Mouse (Mus musculus) brown adipose tissue, adult 24 weeks (tissue): Measurements from ENCODE around the gene Synpo2. TPM values are rescaled to one million over a fixed set of nuclear protein-coding genes. Genes with fewer than 3 reads are reported as not detected.
"Not testable (repeated sequence)": the region's sequence is repeated elsewhere in the genome, so short reads cannot be mapped to it uniquely, and the experiment has no call there.

Source experiments
- H3K27ac ChIP-seq: fragments of 200-500 bp; replicated peaks from 2 replicates; pipeline ENCODE4 v1.5.1; 2012; ENCODE audit warnings: low read depth, mild to moderate bottlenecking, low read length
- H3K4me1 ChIP-seq: fragments of 200-500 bp; 2 replicates; pipeline ENCODE4 v1.6.1; 2012; ENCODE audit warnings: low read length, mixed read lengths; ENCODE audit not compliant: control insufficient read depth, insufficient read depth, insufficient read length
- H3K4me3 ChIP-seq: fragments of 200-500 bp; 2 replicates; pipeline ENCODE4 v1.5.1; 2012; ENCODE audit warnings: low read depth, mild to moderate bottlenecking, low read length, moderate library complexity; ENCODE audit not compliant: insufficient read depth
- polyA plus RNA-seq: library from polyadenylated mRNA; stranded (reverse); fragments of >200 nt; gene quantifications from 2 replicates; pipeline ENCODE4 v1.2.4, GENCODE M21; 2012; ENCODE audit not compliant: missing spikeins, insufficient read depth, insufficient read length

Synpo2 gene
- polyA plus RNA-seq, 1 experiment, result 7.4 TPM

DNA sequence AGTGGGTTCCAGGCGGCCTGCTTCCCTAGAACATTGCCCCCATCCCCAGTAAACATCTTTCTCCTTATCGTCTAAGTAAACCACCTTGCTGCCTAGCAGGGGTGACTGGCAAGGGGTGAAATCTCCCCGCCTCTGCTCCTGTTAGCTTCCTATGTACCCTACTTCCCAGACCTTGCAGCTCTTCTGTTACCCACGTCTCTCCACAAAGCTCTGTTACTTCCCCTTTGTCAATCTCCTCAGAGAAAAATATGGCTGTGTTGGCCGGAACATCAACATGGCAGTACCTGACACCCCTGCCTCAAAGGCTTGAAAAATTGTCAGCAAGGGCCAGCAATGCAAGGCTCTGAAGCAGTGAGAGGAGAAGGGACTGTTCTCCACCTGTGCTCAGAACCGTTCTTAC lies 94.9 kb downstream of the Synpo2 start:
- Histone ChIP-seq H3K4me1 (peaks cover 7% of the 10 kb centered on the region), H3K27ac (no peak overlapping the region)

GRCm38 (mm10) chr3:123140134-123140533 lies 95.8 kb downstream of the Synpo2 start:
- Histone ChIP-seq H3K27ac (no peak overlapping the region), H3K4me3 (no peak overlapping the region), H3K4me1 (peaks cover 7% of the 10 kb centered on the region)

More for the DNA sequence above, 94.9 kb downstream of the Synpo2 start:
- no peak overlapping the region for H3K4me3 ChIP-seq

GRCm38 (mm10) chr3:123139619-123140018 lies 96.3 kb downstream of the Synpo2 start:
- Histone ChIP-seq H3K27ac (no peak overlapping the region), H3K4me1 (peaks cover 7% of the 10 kb centered on the region), H3K4me3 (no peak overlapping the region)

DNA sequence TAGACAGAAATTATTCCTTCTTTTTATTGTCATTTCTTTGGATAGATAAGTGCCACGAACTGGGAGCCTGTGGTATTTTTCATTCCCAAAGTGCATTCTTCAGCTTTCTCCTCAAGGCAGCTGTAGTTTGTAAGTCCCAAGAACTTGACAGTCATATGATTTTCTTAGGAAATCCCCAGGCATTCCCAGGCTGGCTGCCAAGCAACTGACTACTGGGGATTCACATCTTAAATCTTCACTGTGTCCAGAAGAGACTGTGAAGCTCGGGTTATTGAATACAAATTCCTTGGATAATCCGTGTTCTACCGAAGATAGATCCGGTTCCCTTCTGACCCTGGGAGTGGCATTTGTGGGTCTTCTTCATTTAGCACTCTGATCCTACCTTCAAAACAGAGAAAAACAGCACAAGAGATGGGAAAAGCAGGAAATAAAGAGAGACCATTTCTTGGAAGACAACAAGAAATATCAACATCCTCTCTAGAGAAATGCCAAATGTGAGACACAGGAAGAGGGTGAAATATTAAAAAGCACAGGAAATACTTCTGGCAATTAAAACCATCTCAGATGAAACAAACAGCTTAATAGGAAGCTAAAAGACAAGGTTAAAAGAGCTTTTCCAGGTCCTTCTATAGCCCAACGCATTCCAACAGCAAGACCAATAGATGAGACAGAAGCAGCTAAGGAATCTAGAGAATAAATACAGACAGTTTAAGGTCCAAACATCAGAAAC lies 97.5 kb downstream of the Synpo2 start:
- peak overlapping the region; percentile 82 for H3K27ac ChIP-seq
- no peak overlapping the region for H3K4me3 ChIP-seq

GRCm38 (mm10) chr3:123132101-123132500 lies 103.8 kb downstream of the Synpo2 start:
- Histone ChIP-seq H3K4me1 (peaks cover 15% of the 10 kb centered on the region), H3K4me3 (no peak overlapping the region), H3K27ac (no peak overlapping the region; the same call in 1 of the 2 replicates)

More for the DNA sequence above, 97.5 kb downstream of the Synpo2 start:
- H3K4me1 ChIP-seq, result peaks cover 7% of the 10 kb centered on the region

GRCm38 (mm10) chr3:123131151-123131756 lies 104.7 kb downstream of the Synpo2 start:
- Histone ChIP-seq H3K27ac (peak overlapping the region; percentile 50), H3K4me3 (no peak overlapping the region), H3K4me1 (peaks cover 15% of the 10 kb centered on the region)

DNA sequence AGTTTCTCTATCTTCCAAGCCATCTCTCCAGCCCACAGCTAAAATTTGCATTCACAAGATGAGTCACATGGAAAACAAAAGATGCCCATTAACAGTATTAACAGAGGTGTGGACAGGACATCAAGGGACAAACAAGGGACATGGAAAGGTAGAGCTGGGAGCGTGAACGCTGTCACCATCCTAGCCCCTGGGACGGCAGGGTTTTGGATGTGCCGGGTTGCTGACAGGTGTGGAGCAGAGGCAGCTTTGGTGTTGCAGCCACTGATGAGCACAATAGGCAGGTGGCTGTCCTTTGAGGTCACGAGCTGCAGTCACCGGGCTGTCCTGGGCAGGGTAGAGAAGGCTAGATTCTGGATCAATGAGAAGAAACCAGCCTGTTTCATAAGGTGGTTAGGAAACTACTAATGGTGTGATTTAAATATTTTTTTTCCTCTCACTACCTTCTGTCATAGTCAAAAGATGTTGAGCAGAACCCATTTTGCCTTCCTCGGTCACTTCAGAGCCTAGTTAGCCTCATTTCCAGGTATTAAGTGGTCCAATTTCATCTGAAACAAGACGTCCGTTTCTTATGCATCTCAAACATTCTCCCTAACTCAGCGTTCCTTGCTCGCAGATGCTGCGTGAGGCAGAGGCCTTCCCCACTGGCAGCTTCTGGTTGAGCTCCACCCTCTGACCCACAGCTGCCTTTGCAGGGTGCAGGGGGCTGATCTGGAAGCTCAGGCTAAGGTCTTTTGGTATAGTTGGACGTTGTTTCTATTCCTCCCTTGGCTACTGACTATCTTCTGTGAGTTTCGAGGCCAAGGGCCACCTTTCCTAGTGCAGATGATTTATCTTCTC lies 105.4 kb downstream of the Synpo2 start:
- Histone ChIP-seq H3K4me3 (no peak overlapping the region), H3K4me1 (peaks cover 15% of the 10 kb centered on the region), H3K27ac (no peak overlapping the region)

DNA sequence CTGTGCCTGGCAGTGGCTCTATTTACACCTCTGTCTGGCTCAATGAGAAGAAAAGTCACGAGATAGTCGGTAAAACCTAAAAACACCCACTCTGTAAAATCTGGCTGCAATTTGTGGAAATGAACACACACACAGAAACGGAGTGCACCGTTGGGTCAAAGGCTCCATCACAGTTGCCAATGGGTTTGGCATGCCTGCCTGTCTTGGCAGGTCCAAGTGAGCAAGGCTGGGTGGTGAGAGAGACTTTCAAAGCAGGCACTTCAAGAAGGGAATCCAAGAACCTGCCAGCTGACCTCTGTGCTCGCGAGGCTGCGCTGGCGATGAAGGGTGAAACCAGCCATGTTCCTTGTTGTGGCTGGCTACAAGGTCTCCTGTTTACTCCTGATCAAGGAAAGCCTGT lies 107.2 kb downstream of the Synpo2 start:
- Histone ChIP-seq H3K4me3 (no peak overlapping the region), H3K27ac (peak overlapping the region; percentile 87), H3K4me1 (peaks cover 15% of the 10 kb centered on the region)

GRCm38 (mm10) chr3:123128091-123128490 lies 107.9 kb downstream of the Synpo2 start:
- H3K27ac ChIP-seq, result peak overlapping the region; percentile 79
- H3K4me3 ChIP-seq, result no peak overlapping the region
- H3K4me1 ChIP-seq, result peaks cover 15% of the 10 kb centered on the region

DNA sequence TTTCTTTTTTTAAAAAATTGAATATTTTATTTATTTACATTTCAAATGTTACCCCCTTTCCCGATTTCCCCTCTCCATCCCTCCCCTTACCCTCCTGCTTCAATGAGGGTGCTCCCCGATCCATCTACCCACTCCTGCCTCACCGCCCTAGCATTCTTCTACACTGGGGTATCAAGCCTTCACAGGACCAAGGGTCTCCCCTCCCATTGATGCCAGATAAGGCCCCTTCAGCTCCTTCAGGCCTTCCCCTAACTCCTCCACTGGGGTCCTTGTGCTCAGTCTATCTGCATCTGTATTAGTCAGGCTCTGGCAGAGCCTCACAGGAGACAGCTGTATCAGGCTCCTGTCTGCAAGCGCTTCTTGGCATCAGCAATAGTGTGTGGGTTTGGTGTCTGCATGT lies 109.2 kb downstream of the Synpo2 start:
- H3K4me3 ChIP-seq, result not testable (repeated sequence)

GRCm38 (mm10) chr3:123123817-123124216 lies 112.1 kb downstream of the Synpo2 start:
- Histone ChIP-seq H3K4me3 (no peak overlapping the region), H3K4me1 (peaks cover 8% of the 10 kb centered on the region), H3K27ac (no peak overlapping the region)

More for the DNA sequence above, 109.2 kb downstream of the Synpo2 start:
- H3K27ac ChIP-seq, result not testable (repeated sequence)
- peaks cover 18% of the 10 kb centered on the region for H3K4me1 ChIP-seq

DNA sequence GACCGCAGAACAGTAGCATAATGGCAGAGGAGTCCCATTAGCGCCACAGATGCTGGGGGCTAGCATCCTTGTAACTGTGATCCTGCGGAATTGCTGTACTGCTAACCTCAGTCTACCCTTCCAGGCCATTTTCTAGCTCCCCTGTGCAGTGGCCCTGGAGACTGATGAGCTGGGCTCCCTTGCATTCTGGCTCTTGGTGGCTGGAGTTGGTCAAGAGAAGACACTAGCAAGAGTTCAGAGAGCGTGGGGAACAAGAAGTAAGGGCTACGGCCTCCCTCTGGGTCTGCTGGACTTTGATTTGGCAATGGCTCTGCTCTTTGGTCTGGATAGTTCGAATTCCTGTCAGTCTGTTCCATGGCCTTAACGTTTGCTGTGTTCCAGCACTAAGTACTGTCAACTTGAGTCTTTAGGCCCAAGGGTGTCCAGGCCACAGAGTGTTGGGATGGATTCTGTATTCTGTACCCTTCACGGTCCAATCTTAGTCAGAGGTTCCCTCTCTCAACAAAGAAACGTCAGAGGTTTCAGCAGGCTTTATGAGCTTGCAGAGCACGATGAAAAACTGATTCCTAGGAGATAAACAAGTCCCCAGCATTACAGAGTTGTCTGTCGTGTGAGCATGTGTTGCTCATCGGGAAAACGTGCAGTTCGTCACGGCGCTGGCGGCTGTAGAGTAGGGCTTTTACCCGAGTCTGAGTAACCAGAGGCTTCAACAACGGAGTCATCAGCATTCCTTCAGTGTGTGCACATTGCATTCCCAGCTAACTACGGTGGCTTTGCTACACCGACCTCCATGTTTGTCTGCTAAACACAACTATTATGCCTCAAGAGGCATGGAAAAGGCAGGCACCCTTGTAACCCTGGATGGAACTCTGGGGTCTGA lies 113.6 kb downstream of the Synpo2 start:
- Histone ChIP-seq H3K4me1 (peaks cover 6% of the 10 kb centered on the region; the same call in 1 of the 2 replicates), H3K27ac (peak overlapping the region; percentile 83), H3K4me3 (no peak overlapping the region)

- H3K27ac ChIP-seq, result peak overlapping the region; percentile 34; the same call in 1 of the 2 replicates
- peak overlapping the region; percentile 42 for H3K4me3 ChIP-seq
- peaks cover 6% of the 10 kb centered on the region for H3K4me1 ChIP-seq
These were observed 119.0 kb downstream of the Synpo2 start for GRCm38 (mm10) chr3:123116903-123117302.

GRCm38 (mm10) chr3:123115770-123116527 lies 120.0 kb downstream of the Synpo2 start:
- H3K27ac ChIP-seq, result peak overlapping the region; percentile 52
- H3K4me3 ChIP-seq, result peak overlapping the region; percentile 43
- peaks cover 6% of the 10 kb centered on the region for H3K4me1 ChIP-seq
